In the genomic region with DNA sequence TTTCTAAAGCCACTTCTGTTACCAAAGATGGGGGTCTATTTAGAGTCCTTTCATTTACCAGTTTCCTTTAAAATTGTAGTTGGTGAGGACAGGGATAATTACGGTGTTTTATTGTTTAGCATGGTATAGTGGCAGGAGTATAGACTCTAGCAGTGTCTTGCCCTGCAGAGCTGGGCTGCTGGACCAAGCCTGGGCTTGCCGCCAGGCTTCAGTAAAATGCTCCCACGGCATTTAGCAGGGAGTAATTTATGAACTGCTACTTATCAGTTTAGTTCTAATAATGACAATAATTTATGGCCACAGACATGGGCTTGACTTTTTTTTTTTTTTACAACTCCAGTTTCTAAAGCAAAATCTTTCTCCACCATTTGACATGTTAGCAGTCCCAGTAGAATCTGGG, we compare ENCODE assay signal across 19 mouse cellular contexts. TPM values are rescaled to one million over a fixed set of nuclear protein-coding genes. Genes with fewer than 3 reads are reported as not detected.
A peak's percentile ranks its signal among the peaks of the same experiment; 100 is the strongest.
DNase-seq lines count a peak whose midpoint lies in the region; ATAC-seq and TF ChIP-seq lines count a peak whose summit lies in the region.
"Had no signal": no experiment of that assay in that cellular context is flagged by ENCODE, and none has a peak within 500 bp of the region (broad histone marks: within the 10 kb centered on the region; RNA-seq: fewer than 3 reads in every experiment).

No protein-coding gene starts in this region.

- TF ChIP-seq POLR2A in MEL (IDR thresholded peaks at IDR 0.05; ENCODE audit: control insufficient read depth in 1 of 2, insufficient read depth in 1 of 2, low read depth in 1 of 2, low read length in 2 of 2, poor library complexity in 1 of 2), result no peak

- H3K9me3 ChIP-seq in heart, postnatal 0 days (replicated peaks; ENCODE audit: control insufficient read depth, low read length), result no peaks in the 10 kb centered on the region
- H3K9me3 ChIP-seq in limb, embryonic 11.5 days (ENCODE audit: control insufficient read depth, low read length), result no peaks in the 10 kb centered on the region
- no peaks in the 10 kb centered on the region for H3K9me3 ChIP-seq in limb, embryonic 10.5 days (replicated peaks)
- no peaks in the 10 kb centered on the region for H3K9me3 ChIP-seq in MEL (replicated peaks; ENCODE audit: insufficient read depth, low read length)
- H3K9me3 ChIP-seq: embryonic facial prominence, embryonic 15.5 days; forebrain, embryonic 12.5 days; neural tube, embryonic 12.5 days; stomach, embryonic 15.5 days had no signal

- H3K27me3 ChIP-seq in heart, postnatal 0 days (ENCODE audit: control insufficient read depth, insufficient read depth, low read length), result no peaks in the 10 kb centered on the region
- no peaks in the 10 kb centered on the region for H3K27me3 ChIP-seq in limb, embryonic 11.5 days (ENCODE audit: control insufficient read depth, insufficient read depth, low read length)
- H3K27me3 ChIP-seq in limb, embryonic 10.5 days (ENCODE audit: low read depth, poor library complexity, severe bottlenecking), result no peaks in the 10 kb centered on the region
- H3K27me3 ChIP-seq in MEL (ENCODE audit: control insufficient read depth in 1 of 2, insufficient read depth in 2 of 2, low read length in 2 of 2), result no peaks in the 10 kb centered on the region
- H3K27me3 ChIP-seq: embryonic facial prominence, embryonic 15.5 days; forebrain, embryonic 12.5 days; neural tube, embryonic 12.5 days; stomach, embryonic 15.5 days had no signal

- no peak for ATAC-seq in heart, postnatal 0 days (ENCODE audit: insufficient read depth, low read depth)
- ATAC-seq in limb, embryonic 11.5 days (ENCODE audit: insufficient number of reproducible peaks, low FRiP score, low TSS enrichment, low read depth), result no peak
- ATAC-seq: CD4-positive, CD25-positive, alpha-beta regulatory T cell, adult 4 months; inflammation-experienced regulatory T-cells, adult 6 months; midbrain, embryonic 16.5 days had no signal

- peaks cover 30% of the 10 kb centered on the region for H3K36me3 ChIP-seq in heart, postnatal 0 days (replicated peaks; ENCODE audit: control insufficient read depth, insufficient read depth, low read length)
- H3K36me3 ChIP-seq in limb, embryonic 11.5 days (ENCODE audit: control insufficient read depth, insufficient read depth, low read length), result peaks cover 10% of the 10 kb centered on the region
- H3K36me3 ChIP-seq in limb, embryonic 10.5 days, result peaks cover 41% of the 10 kb centered on the region
- peaks cover 0 to 11% of the 10 kb centered on the region in 2 experiments; a peak in 2 of 4 replicates for H3K36me3 ChIP-seq in MEL (ENCODE audit: control insufficient read depth in 1 of 2, insufficient read depth in 2 of 2, low read length in 2 of 2)

- DNase-seq in heart, postnatal 0 days (ENCODE audit: low spot score), result no peak
- no peak for DNase-seq in heart, adult 9 months (ENCODE audit: low spot score in 2 of 2)
- DNase-seq in limb, embryonic 11.5 days (ENCODE audit: low spot score), result peak; percentile 30
- no peak for DNase-seq in limb, embryonic 10.5 days (ENCODE audit: low spot score)
- DNase-seq in MEL (ENCODE audit: low read depth, low spot score), result no peak
- DNase-seq in NIH3T3 (ENCODE audit: low read depth), result peak; percentile 48
- no peak for DNase-seq in right cerebral cortex, postnatal 36 days (ENCODE audit: low spot score in 2 of 2)
- DNase-seq: cerebellum, adult 11-12 months; cerebellum, postnatal 36 days; spleen, adult 18-20 months had no signal

- no peak overlapping the region for H3K4me2 ChIP-seq in heart, postnatal 0 days (ENCODE audit: low read depth, low read length)
- H3K4me2 ChIP-seq in limb, embryonic 11.5 days (ENCODE audit: low read depth, severe bottlenecking), result no peak overlapping the region
- H3K4me2 ChIP-seq: embryonic facial prominence, embryonic 15.5 days; forebrain, embryonic 12.5 days; liver, embryonic 11.5 days; neural tube, embryonic 12.5 days; stomach, embryonic 15.5 days had no signal

- no peaks in the 10 kb centered on the region for H3K79me2 ChIP-seq in MEL (ENCODE audit: control insufficient read depth, insufficient read depth, low read length, poor library complexity)

- peaks cover 26% of the 10 kb centered on the region for H3K4me1 ChIP-seq in heart, postnatal 0 days (ENCODE audit: control insufficient read depth, insufficient read depth)
- H3K4me1 ChIP-seq in limb, embryonic 11.5 days (ENCODE audit: control insufficient read depth, insufficient read depth, low read length), result peaks cover 14% of the 10 kb centered on the region
- H3K4me1 ChIP-seq in limb, embryonic 10.5 days, result peaks cover 35% of the 10 kb centered on the region
- no peaks in the 10 kb centered on the region for H3K4me1 ChIP-seq in MEL (ENCODE audit: control insufficient read depth in 1 of 2, insufficient read depth in 2 of 2, low read length in 2 of 2)
- H3K4me1 ChIP-seq: forebrain, embryonic 12.5 days; neural tube, embryonic 12.5 days had no signal

- TF ChIP-seq CTCF in heart, postnatal 0 days (IDR thresholded peaks at IDR 0.05; ENCODE audit: low read depth), result no peak
- TF ChIP-seq CTCF in MEL (IDR thresholded peaks at IDR 0.05 in 2 of 3, conservative IDR thresholded peaks at IDR 0.05 in 1 of 3; ENCODE audit: control insufficient read depth in 1 of 3, insufficient read depth in 1 of 3, low read depth in 2 of 3, low read length in 3 of 3, poor library complexity in 1 of 3, severe bottlenecking in 1 of 3), result no peak

- 24% methylated on average over 3 of the region's 3 CpGs for WGBS in heart, postnatal 0 days
- WGBS in limb, embryonic 11.5 days, result 36% methylated on average over 3 of the region's 3 CpGs
- 46% methylated on average over 3 of the region's 3 CpGs for WGBS in limb, embryonic 10.5 days

- peak overlapping the region; percentile 31 for H3K27ac ChIP-seq in heart, postnatal 0 days (ENCODE audit: low read depth)
- no peak overlapping the region for H3K27ac ChIP-seq in limb, embryonic 11.5 days (replicated peaks; ENCODE audit: low read depth, low read length)
- H3K27ac ChIP-seq in limb, embryonic 10.5 days, result no peak overlapping the region
- H3K27ac ChIP-seq in MEL (ENCODE audit: control insufficient read depth, low read depth, low read length), result no peak overlapping the region
- H3K27ac ChIP-seq: embryonic facial prominence, embryonic 15.5 days; forebrain, embryonic 12.5 days; kidney, postnatal 0 days; neural tube, embryonic 12.5 days; stomach, embryonic 15.5 days had no signal

- no peak overlapping the region for H3K9ac ChIP-seq in heart, postnatal 0 days (replicated peaks; ENCODE audit: low read depth, low read length)
- H3K9ac ChIP-seq in limb, embryonic 11.5 days (ENCODE audit: low read length), result no peak overlapping the region
- H3K9ac ChIP-seq in MEL (ENCODE audit: control insufficient read depth, low read depth, low read length, poor library complexity, severe bottlenecking), result no peak overlapping the region
- H3K9ac ChIP-seq: embryonic facial prominence, embryonic 15.5 days; forebrain, embryonic 12.5 days; neural tube, embryonic 12.5 days; stomach, embryonic 15.5 days had no signal

- H3K4me3 ChIP-seq in heart, postnatal 0 days (ENCODE audit: low read depth, low read length), result no peak overlapping the region
- no peak overlapping the region for H3K4me3 ChIP-seq in limb, embryonic 11.5 days (ENCODE audit: low read depth, low read length)
- H3K4me3 ChIP-seq in limb, embryonic 10.5 days, result no peak overlapping the region
- no peak overlapping the region for H3K4me3 ChIP-seq in MEL (ENCODE audit: control insufficient read depth in 1 of 2, insufficient read depth in 1 of 2, low read depth in 2 of 2, low read length in 2 of 2)
- H3K4me3 ChIP-seq: embryonic facial prominence, embryonic 15.5 days; forebrain, embryonic 12.5 days; neural tube, embryonic 12.5 days; stomach, embryonic 15.5 days had no signal

- TF ChIP-seq EP300 in heart, postnatal 0 days (IDR thresholded peaks at IDR 0.05; ENCODE audit: low read depth), result no peak
- TF ChIP-seq EP300 in MEL (IDR thresholded peaks at IDR 0.05; ENCODE audit: low read depth in 1 of 2, low read length in 2 of 2), result no peak

- TF ChIP-seq RAD21 in MEL (IDR thresholded peaks at IDR 0.05; ENCODE audit: low read depth, low read length), result no peak

TF ChIP-seq in MEL, 35 proteins besides CTCF, POLR2A, EP300 and RAD21:
- TF ChIP-seq ZNF384 (IDR thresholded peaks at IDR 0.05; ENCODE audit: low read depth, low read length) (0 out of 2 replicates have a peak, but pooled peaks have one; percentile 16), E2F4 (IDR thresholded peaks at IDR 0.05; ENCODE audit: borderline replicate concordance, low read depth, low read length) (no peak), ZMIZ1 (IDR thresholded peaks at IDR 0.05; ENCODE audit: low read depth, low read length) (0 out of 2 replicates have a peak, but pooled peaks have one; percentile 27), POLR2AphosphoS2 (IDR thresholded peaks at IDR 0.05; ENCODE audit: low read length) (0 out of 2 replicates have a peak, but pooled peaks have one; percentile 2)

RNA-seq across cellular contexts. Expression of a gene that starts 51.9 kb away (rescaled TPM):
- 28.9 and 30.4 TPM in 2 replicates for total RNA-seq in heart, postnatal 0 days (2014; rRNA removed; ENCODE audit: low replicate concordance)
- polyA plus RNA-seq in heart, postnatal 0 days (2015; fragmentation: Nextera tagmentation; extraction: Ambion mirVana), result 11.1 and 11.2 TPM in 2 replicates
- polyA plus RNA-seq in limb, embryonic 11.5 days (2014; fragmentation: Nextera tagmentation; extraction: Ambion mirVana), result 13.7 and 16.3 TPM in 2 replicates
- polyA plus RNA-seq in limb, embryonic 10.5 days (2016; fragmentation: Nextera tagmentation; extraction: Ambion mirVana), result 15.3 and 16.6 TPM in 2 replicates
- total RNA-seq in MEL (2012; rRNA removed), result 27.7 and 34.7 TPM in 2 replicates
- 10 to 100 TPM; 22.4 to 37.6 TPM for polyA plus RNA-seq in MEL (2012; ENCODE audit: insufficient read depth in 1 of 2, insufficient read length in 2 of 2, low read depth in 1 of 2, low replicate concordance in 2 of 2, missing spikeins in 1 of 2)

RNA-seq across cellular contexts. Expression of a gene that starts 52.0 kb away (rescaled TPM):
- 4.4 and 6.9 TPM in 2 replicates for total RNA-seq in heart, postnatal 0 days (2014; rRNA removed; ENCODE audit: low replicate concordance)
- 9.6 and 11.3 TPM in 2 replicates for polyA plus RNA-seq in heart, postnatal 0 days (2015; fragmentation: Nextera tagmentation; extraction: Ambion mirVana)
- 18.5 and 24.6 TPM in 2 replicates for polyA plus RNA-seq in limb, embryonic 11.5 days (2014; fragmentation: Nextera tagmentation; extraction: Ambion mirVana)
- polyA plus RNA-seq in limb, embryonic 10.5 days (2016; fragmentation: Nextera tagmentation; extraction: Ambion mirVana), result 17.1 and 20.9 TPM in 2 replicates
- total RNA-seq in MEL (2012; rRNA removed), result 27.9 and 28.7 TPM in 2 replicates
- polyA plus RNA-seq in MEL (2012; ENCODE audit: insufficient read depth in 1 of 2, insufficient read length in 2 of 2, low read depth in 1 of 2, low replicate concordance in 2 of 2, missing spikeins in 1 of 2), result 100 to 1,000 TPM in 1 of 2 experiments, 10 to 100 TPM in 1; 36.0 to 142 TPM

Comparison
In these comparisons a context has a peak if more than half of its experiments do, and no peak if none do; other contexts are left out.
1. DNase-seq: peak in limb, embryonic 11.5 days (single experiment) and NIH3T3 (single experiment); none in heart, postnatal 0 days (single experiment), heart, adult 9 months (0 of 2), limb, embryonic 10.5 days (single experiment), MEL (single experiment) and right cerebral cortex, postnatal 36 days (0 of 2).